Mouse (Mus musculus): ENCODE data around the gene Gpcpd1.

DNA sequence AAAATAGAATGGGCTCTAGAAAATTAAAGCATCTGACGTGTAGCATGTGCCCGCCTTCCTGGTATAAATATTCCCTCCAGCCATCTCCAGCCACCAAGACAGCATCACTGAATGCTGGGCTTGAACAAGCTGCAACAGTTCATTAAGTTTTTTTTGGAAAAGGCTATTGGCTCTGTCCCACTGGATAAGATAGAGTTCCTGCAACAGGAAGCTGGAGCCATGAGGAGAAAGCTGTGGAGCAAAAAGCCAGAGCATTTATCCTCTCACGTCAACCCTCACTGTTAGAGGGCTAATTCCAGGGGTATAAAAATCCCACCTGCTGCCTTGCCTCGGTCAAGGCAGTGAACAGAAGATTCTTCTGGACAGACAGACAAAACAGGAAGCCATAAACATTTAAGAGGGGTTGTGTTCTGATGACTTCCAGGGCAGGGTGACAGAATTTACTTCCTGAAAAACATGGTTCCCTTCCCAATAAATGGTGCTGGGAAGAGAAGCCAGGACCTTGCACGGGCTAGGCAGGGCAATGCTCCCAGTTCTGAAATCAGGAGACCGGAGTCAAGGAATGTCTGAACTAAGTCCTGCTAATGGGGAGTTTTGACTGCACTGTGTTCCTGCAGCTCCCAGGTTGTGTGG, 2.5 kb upstream of the Gpcpd1 start:
- TF ChIP-seq CTCF (IDR thresholded peaks at IDR 0.05; ENCODE audit: low read depth) (no peak), EP300 (IDR thresholded peaks at IDR 0.05; ENCODE audit: low read depth) (no peak)

Data from heart, postnatal 0 days (tissue).